Mouse (Mus musculus): ENCODE data around the gene Iqgap2.

Iqgap2 gene

DNA sequence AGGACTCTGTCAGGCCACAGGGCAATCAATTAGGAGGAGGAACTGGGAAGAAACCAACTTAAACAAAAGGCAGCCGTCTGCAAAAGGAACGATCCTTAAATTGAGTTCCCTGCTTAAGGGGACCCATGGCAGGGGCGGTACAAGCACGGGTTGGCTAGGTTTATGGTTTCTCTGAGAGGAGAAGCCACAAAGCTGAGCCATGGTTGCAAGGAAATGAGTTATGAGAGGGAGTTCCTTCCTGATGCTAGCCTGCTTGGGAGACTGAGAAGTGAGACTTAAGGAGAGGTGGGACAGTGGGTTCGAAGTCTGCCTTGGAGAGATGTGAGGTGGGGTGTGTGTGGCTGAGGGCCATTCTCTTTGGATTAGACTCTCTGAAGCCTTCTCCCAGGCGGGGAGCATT is 193.8 kb downstream of the Iqgap2 start:
- DNase-seq, result no peak

DNA sequence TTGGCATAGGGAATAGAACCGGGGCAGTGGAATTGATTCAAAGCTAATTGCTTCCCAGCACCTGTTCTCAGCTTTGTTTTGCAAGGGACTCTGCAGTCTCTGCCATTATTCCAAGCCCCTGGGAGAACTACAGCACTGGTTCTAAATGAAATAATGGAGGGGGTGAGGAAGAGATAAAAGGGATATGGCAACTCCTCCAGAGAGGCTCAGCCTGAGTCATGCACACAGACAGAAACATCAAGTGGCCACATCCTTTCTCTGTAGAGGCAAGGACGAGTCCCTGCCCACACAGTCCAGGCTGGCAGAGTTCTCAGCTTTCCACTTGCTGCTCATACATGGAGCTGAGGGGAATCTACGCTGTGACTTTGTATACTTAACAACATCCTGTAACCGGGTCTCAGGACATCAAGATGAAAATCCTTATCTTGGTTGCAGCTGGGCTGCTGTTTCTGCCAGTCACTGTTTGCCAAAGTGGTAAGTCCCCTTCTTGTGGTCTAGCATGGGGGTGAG is 195.0 kb downstream of the Iqgap2 start, which contains the start of gene F2rl2:
Gene F2rl2, plus strand, starts transcription at position 200 of the 510 bp plus-strand sequence.
- no peak for DNase-seq

DNA sequence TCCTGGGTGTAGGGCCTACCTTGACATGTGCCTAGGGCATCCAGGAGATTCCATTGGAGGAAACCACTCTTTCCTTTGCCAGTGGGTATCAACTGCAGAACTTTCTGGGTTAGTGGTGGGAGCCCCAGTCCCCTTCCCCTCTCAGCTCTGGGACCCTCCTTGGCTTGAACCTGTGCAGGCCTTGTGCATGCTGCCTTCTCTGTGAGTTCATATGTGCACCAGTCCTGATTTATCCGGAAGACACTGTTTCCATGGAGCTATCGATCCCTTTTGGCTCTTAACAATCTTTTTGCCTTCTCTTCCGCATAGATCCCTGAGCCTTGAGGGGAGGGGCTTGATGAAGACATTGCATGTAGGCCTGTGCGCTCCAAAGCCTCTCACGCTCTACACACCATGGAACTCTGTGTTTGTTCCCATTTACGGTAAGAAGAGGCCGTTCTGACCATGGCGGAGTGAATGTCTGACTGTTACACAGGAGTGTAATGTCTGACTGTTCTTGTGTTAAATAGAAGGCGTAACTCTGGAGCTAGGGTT is 195.5 kb downstream of the Iqgap2 start:
- DNase-seq, result no peak

DNA sequence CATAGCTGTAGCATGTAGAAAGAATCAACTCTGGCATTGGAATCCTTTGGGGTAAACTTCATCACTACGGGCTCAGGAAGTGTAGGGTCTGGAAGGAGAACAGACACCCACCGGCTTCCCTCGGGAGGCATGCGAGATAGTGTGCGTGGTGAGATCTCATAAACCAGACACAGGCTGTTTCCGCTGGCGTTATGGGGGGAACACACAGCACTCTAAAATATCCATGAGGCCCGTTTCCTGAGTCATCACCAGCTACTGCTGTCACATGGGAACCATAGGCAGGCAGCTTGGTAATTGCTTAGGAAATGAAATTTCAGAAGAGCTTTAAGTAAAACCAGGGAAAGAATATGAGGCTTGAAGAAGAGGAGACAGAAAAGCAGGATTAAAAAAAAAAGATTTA is 199.5 kb downstream of the Iqgap2 start:
- DNase-seq, result no peak

DNA sequence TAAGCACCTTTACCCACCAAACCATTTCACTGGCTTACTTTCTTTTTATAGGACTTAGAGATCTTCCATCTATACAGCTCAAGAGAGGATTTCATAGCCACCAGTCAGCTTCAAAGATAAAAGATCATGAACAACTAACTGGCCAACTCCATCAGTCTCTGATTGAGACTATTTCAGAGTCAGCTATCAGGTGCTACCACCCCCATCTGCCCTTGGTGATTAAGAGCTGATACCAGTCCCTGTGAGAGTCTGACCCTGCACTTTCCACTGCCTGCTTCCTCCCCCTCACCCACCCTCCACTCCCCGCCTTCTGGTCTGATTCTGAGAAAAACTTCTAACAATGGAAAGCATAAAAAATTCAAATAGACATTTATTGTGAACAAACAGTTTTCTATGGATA is 203.1 kb downstream of the Iqgap2 start:
- DNase-seq, result no peak

DNA sequence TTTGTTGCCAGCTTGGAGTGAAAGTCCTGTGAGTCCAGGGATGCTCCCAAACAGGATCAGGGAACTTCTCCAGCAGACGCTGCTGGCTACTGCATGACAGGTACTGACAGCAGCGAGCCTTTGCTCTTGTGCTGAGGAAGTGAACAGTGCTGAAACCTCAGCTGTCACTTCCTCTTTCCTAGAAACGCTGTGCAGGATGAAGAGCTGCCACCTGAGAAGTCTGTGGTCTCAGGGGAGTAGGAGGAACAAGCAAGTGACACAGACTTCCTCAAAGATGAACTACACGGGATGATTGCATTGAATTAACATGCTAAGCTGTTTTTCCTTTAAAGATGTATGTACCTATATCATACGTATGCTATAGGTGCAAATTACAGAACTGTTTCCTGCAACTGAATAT is 206.0 kb downstream of the Iqgap2 start:
- DNase-seq, result no peak

DNA sequence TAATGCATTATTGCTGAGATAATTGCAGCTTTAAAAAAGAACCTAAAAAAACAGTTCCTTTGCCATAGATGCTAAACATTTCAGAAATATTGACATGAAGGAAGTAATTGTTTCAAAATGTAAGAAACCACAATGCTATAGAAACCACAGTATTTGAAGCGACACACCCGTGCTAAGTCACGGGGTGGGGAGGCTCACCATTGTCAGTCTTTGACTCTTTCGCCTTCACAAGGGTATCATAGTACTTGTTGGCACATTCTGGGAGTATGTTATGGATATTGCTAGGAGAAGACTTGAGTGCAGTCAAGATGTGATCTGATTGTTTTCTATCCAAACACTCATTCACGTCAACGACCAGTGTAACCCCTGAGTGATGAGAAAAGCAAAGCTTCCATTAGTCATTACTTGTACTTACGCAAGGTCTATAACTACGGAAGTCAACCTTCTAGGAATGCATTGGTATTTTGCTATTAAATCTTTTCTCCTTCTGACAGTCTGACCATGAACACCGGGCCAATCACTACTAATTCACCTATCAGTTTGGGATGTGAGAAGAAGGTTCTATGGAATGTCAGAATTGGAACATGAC is 207.0 kb downstream of the Iqgap2 start:
- no peak for DNase-seq

DNA sequence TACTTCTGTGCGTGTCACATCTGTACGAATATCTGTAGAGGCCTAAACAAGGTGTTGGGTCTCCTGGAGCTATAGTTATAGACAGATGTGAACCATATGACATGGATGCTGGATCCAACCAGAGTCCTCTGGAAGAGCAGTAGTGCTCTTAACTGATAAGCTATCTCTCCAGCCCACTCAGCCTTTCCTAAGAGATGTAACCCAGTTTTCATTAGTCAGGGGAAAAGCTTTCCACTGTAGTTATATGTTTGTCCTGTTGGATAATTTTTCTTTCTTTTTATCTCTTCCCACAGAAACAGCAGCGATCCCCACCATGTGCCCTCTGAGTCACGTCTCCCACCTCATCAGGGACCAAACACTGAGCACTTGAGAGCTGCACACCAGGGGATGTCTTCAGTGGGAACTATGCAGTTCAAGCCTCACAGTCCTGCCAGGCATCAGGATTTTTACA is 212.2 kb downstream of the Iqgap2 start:
- DNase-seq, result no peak

DNA sequence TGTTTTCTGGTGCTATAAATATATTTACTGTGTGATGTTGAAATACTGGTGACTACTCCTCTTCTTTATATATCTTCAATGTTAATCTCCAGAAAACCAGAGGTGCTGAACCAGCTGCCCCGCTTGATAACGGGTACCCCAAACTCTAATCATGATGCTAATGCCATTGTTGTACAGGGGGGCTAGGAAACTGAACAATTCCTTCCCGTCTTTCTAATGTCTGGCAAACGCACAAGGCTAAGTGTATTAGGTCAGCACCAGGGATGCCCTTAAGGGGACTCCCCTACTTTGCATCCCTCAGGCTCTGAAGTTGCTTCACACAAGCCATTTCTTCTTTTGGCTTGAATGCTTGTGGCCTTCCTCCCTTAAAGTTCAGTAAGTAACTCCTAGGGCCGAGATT is 212.6 kb downstream of the Iqgap2 start:
- DNase-seq, result no peak

DNA sequence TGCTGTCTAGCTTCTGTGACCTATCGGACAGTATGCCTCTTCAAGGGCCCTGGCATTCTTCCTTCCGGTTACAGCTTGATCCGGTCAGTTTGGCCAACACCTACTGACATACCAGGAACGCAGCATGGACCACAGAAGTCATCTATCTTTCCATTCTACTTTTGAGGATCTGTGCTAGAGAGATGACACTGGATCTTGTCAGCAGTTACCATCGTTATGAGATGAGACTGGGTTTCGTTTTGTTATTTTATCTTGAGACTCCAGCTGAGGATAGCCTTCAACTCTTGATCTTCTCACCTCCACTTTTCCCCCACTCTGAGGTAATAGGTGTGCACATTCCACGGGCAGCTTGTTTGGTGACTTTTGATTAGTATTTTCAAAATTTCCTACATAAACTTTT is 219.3 kb downstream of the Iqgap2 start:
- DNase-seq, result no peak

DNA sequence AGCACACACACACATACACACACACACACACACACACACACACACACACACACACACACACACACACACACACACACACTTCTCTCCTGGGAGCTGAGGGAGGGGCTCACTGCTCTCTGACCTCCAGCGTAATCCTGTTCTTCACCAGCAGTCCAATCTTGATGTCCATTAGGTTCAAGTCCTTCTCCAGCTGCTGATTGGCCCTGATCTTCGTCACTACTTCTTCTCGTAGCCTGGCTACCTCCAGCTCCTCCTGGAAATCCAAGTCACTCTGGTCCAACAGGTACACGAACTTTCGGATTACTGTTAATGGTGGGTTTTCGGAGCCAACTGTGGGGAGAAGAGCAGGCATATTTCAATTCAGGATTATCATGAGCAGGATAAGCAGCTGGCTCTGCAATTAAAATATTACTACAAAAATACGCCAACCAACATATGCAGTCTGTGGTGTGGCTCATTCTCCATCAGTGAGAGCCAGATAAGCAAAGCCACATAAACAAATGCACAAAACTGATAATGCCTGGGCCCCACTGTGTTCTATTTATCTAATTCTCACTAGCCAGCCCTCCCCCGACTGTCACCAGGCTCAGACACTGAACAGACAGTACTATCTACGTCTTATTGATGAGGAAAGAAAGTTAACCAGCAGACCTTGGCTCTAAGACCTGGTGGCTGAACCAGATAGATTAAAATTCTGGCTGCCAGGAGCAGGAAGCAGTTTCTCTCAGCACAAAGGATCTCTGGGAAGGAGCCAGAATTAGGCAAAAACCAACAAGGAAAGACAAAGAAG is 220.4 kb downstream of the Iqgap2 start:
- DNase-seq, result no peak

DNA sequence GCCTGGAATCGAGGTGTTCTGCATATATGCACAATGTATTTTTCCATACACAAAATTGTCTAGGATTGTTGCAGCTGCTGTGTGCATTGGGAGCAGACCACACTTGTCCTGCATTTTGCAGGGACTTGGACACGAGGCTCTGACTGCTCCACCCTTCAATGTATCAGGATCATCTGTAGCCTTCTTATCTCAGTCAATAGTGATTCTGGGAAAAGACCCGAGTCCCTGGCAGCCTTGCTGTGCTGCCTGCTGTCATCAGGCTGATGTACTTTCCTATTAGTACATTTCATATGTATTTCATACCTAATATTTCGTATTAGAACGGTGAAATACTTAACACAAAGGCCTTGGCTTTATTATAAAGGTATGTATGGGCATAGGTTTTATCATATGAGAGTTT is 221.2 kb downstream of the Iqgap2 start:
- no peak for DNase-seq

DNA sequence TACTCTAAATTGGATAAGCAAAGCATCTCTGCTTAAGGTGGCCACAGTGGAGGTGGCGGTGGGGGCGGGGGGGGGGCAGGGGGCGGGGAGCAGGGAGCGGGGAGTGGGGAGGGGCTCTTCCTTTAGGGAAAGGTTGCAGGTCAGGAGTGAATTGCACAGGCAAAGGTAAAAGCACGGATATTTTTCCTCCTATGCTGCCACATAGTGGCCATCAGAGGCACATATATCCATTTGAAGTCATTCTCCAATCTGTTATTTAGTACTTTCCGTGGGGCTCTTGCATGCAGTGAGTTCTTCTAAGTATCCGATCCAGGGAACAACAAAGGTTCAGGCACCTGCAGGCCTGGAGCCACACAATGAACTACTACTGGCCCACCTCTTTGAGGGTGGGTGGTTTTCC is 224.5 kb downstream of the Iqgap2 start:
- no peak for DNase-seq

DNA sequence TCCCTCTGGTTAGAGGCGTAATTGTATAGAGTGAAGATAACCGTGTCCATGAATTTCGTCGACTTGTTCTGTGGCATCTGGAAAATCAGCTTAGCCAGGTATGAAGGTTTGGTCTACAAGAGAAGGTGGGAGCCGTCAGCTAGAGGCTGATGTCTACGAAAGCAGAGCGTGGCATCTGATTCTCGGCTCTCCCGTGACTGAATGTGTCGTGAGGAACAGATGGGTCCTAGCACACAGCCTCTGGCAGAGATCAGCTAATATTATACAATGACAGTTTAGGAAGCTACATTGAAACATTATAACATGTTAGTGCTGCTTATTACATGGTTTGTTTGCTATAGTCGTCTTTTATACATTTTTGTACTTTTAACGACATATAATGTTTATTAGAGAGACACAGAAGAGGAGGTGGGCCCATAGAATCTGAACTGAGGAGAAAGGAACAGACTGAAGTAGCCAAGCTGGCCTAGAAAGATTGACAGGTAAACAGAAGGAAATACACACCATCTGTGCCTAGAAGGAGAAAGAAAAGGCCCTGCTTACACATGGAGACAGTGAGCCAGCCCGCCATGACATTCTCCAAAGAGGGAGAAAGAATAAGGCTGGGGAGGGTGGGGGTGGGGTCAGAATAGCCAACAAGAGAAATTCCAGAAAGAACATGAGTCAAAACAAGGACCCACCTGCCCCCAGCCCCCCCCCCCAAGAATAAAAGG is 225.9 kb downstream of the Iqgap2 start:
- no peak for DNase-seq

DNA sequence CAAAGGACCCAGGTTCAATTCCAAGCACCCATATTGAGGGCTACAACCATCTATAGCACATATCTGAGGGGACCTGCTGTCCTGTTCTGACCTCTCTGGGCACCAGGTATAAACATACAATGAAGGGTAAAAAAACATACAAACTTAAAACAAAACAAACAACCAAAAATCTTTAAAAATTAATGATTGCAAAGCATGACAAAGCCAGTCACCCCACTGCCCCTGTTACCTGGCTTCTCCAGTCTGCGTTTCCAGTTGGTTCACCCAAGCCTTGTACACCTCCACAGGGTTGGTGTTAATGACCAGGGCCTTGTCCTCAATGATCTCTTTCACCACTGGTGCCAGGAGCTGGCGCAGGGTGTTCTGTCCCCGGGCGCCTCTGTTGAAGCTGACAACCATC is 227.9 kb downstream of the Iqgap2 start:
- DNase-seq, result no peak

DNA sequence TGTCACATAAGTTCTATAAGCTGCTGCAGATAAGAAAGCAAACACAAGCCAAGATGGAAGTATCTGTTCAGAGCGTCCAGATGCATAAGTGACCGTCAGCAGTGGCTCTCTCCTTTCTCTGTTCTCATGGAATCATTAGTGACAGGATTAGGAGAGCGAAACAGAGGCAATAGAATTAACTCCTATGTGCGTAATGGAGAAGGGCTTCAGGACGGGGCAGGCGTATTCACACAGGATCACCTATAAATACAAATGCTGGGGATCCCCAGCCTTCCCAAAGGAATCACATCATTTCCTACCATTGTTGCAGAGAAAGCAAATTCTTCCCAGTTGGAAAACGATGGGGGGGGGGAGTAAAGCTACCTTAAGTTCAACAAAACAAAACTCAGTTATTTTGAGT is 232.3 kb downstream of the Iqgap2 start:
- DNase-seq, result no peak

DNA sequence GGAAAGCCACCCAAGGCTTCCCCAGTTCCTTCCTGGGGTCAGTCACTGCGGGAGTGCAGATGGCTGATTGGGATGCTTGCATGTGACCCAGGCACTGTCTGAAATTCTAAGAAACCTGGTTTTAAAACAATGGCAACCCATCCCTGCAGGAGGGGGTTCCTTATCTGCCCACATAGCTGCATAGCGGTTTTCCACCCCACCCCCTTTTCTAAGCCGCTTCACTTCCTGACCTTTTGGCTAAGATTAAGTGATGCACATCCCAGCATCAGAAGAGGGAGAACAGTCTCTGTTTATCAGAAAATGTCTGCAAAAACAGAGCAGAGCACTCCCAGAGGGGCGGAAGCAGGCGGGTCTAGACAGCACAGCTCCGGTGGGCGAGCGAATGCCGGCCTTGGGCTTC is 234.6 kb downstream of the Iqgap2 start:
- DNase-seq, result no peak

DNA sequence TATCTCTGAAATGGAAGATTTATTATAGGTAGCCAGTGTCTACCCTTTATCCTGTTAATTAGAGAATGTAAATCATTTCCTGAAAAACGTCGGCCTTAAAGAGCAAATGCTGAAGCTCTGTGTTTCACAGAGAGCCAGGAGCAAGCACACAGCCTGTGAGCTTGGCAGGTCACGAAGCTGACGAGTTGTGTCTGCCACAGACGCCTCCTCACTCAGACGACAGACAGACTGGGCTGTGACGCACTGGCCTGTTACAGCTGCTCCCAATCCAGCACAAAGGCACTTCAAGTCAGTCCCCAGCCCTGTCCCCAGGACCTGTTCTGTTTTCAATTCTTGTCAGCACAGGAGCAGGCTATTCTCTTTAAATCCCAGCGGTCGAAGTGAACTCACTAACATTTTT is 236.4 kb downstream of the Iqgap2 start:
- no peak for DNase-seq

DNA sequence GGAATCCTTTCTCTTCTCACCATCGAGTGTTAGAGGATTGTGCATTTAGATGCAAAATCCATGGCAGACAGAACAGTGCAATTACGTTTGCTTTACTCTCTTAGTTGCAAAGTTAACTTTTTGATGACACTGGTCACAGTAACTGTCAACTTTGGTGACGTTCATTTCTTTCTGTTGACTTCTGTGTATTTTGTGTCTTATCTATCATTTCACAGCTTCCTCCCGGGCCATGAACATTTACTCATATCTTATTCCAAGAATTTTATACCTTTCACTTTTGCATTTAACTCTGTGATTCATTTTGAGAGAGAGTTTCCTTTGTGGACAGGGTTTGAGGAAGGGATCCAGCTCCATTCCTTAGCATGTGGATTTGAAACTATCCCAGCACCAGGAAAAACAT is 238.0 kb downstream of the Iqgap2 start:
- DNase-seq, result no peak

DNA sequence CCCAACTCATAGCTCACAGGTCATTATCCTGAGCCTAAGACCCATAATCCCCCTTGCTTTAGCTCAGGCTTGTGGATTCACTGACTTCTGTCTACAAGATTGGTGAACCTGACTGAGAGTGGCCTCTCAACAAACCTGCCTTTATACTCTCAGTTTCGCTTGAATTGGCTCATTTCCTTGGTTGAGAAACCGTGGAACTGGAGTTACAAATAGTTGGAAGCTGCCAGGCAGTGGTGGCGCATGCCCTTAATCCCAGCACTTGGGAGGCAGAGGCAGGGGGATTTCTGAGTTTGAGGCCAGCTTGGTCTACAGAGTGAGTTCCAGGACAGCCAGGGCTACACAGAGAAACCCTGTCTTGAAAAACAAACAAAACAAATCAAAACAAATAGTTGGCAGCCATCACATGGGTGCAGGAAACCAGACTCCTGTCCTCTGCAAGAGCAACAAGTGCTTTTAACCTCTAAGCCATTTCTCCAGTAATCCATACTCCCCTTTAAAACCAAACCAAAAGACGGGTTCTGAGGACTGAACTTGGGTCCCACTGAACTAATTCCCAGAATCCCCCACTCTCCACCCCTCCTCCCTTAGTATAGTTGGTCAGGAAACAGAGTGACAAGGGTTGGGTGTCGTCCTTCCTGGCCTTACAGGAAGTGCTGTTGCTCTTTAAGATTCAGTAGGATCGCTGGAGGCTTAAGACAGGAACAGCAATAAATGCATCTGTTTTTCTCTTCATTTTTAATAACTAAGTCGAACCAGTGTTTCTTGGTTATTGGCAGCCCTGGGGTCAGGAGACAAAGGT is 239.7 kb downstream of the Iqgap2 start:
- DNase-seq, result no peak

DNA sequence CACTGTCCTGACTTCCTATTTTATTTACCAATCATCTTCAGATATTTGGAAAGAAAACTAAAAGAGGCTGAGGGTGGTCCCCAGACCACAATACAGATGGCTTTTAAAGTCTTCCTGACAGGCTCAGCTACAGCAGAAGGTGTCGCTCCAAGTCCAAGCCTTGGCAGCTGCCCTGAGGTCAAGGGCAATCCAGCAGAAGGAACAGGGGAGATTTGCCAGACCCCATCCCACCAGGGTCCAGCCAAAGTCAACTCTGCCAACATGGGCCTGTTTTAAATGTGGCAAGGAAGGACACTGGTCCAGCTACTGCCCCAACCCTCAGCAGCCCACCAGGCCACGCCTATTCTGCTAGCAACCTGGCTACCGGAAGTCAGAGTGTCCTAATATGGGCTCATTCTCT is 241.8 kb downstream of the Iqgap2 start:
- DNase-seq, result no peak

DNA sequence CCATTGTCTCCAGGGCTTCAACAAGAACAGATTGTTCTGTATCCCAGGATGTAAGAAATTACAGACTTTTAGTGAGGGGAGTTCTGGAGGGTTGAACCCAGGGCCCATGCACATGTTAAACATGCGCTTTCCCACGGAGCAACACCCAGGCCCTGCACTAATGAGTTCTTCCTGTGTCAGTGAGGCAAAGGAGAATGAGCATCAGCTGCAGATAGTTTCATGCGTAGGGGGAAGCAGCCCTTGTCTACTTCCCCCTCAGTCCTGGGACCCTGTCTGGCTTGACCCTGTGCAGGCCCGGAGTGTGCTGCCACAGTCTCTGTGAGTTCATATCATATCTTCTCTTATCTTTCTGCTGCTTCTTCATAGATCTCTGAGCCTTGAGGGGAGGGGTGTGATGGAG is 244.5 kb downstream of the Iqgap2 start:
- no peak for DNase-seq

DNA sequence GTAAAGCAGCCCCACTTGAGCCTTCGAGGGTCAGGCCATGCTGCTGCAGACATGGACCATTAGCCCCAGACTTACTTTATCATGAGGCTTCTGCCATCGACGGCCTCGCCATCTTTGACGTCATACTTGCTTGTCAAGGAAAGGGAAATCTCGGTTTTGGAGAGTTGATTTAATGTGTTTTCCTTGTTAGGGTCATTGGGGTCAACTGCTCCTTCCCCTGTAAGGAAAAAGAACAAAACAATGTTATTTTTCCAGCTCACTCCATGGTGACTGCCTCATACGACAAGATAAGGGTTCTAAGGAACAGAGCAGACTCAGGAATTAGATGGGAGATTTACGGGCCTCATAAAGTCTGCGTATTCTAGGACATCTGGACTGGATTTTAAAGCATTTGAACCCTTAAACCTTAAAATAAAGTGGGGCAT is 245.0 kb downstream of the Iqgap2 start:
- DNase-seq, result no peak

All from cerebellum, adult 11 months (tissue).